34 mouse cellular contexts compared by ENCODE assay signal in genomic region chrX:20228102-20228501, GRCm38 (mm10).
"Had no signal": no experiment of that assay in that cellular context is flagged by ENCODE, and none has a peak within 500 bp of the region (broad histone marks: within the 10 kb centered on the region; RNA-seq: fewer than 3 reads in every experiment).

No protein-coding gene starts in this region.

- ATAC-seq: hindbrain, embryonic 16.5 days; hindbrain, postnatal 0 days; inflammation-experienced regulatory T-cells, adult 6 months; intestine, embryonic 15.5 days; intestine, embryonic 16.5 days; intestine, postnatal 0 days had no signal

- H3K36me3 ChIP-seq: heart, embryonic 12.5 days; heart, embryonic 13.5 days; heart, embryonic 15.5 days; hindbrain, embryonic 10.5 days; hindbrain, embryonic 12.5 days; hindbrain, embryonic 13.5 days; hindbrain, embryonic 15.5 days; intestine, embryonic 15.5 days; kidney, embryonic 15.5 days had no signal

- H3K4me1 ChIP-seq: heart, embryonic 12.5 days; heart, embryonic 13.5 days; heart, embryonic 15.5 days; hindbrain, embryonic 10.5 days; hindbrain, embryonic 12.5 days; hindbrain, embryonic 13.5 days; hindbrain, embryonic 15.5 days; intestine, embryonic 15.5 days; kidney, embryonic 15.5 days had no signal

- H3K4me3 ChIP-seq: heart, embryonic 12.5 days; heart, embryonic 13.5 days; heart, embryonic 15.5 days; hindbrain, embryonic 10.5 days; hindbrain, embryonic 12.5 days; hindbrain, embryonic 13.5 days; hindbrain, embryonic 15.5 days; intestine, embryonic 15.5 days; kidney, embryonic 15.5 days; layer of hippocampus, adult 2 months; left cerebral cortex, adult 2 months had no signal

- H3K9me3 ChIP-seq: heart, embryonic 12.5 days; heart, embryonic 13.5 days; heart, embryonic 15.5 days; hindbrain, embryonic 10.5 days; hindbrain, embryonic 12.5 days; hindbrain, embryonic 13.5 days; hindbrain, embryonic 15.5 days; intestine, embryonic 15.5 days; kidney, embryonic 15.5 days had no signal

- H3K9ac ChIP-seq: heart, embryonic 12.5 days; heart, embryonic 13.5 days; heart, embryonic 15.5 days; hindbrain, embryonic 12.5 days; hindbrain, embryonic 13.5 days; hindbrain, embryonic 14.5 days; hindbrain, embryonic 15.5 days; intestine, embryonic 15.5 days; kidney, embryonic 15.5 days had no signal

- DNase-seq: heart, postnatal 10 days; heart, postnatal 14 days; heart, postnatal 36 days; heart, postnatal 4 days; kidney, adult 18-20 months; kidney, adult 2 months; kidney, adult 8-10 months; kidney, adult 9 months; kidney, postnatal 10 days; kidney, postnatal 14 days; kidney, postnatal 25 days; kidney, postnatal 36 days; kidney, postnatal 4 days; layer of hippocampus, adult 9-11 months; layer of hippocampus, postnatal 36 days had no signal

- H3K27ac ChIP-seq: heart, embryonic 13.5 days; heart, embryonic 15.5 days; hindbrain, embryonic 10.5 days; hindbrain, embryonic 12.5 days; hindbrain, embryonic 13.5 days; hindbrain, embryonic 14.5 days; hindbrain, embryonic 15.5 days; hindbrain, postnatal 0 days; intestine, embryonic 15.5 days; kidney, embryonic 15.5 days; kidney, postnatal 0 days; layer of hippocampus, adult 2 months; left cerebral cortex, adult 2 months had no signal

- H3K4me2 ChIP-seq: heart, embryonic 11.5 days; heart, embryonic 12.5 days; heart, embryonic 13.5 days; heart, embryonic 15.5 days; hindbrain, embryonic 12.5 days; hindbrain, embryonic 13.5 days; hindbrain, embryonic 14.5 days; hindbrain, embryonic 15.5 days; intestine, embryonic 15.5 days; kidney, embryonic 15.5 days had no signal

- H3K27me3 ChIP-seq: heart, embryonic 12.5 days; heart, embryonic 13.5 days; heart, embryonic 15.5 days; hindbrain, embryonic 12.5 days; hindbrain, embryonic 13.5 days; hindbrain, embryonic 15.5 days; intestine, embryonic 15.5 days; kidney, embryonic 15.5 days had no signal
